Mouse (Mus musculus) left cerebral cortex, adult 18-20 months (tissue): Measurements from ENCODE around the gene Amdhd2. TPM values are rescaled to one million over a fixed set of nuclear protein-coding genes. Genes with fewer than 3 reads are reported as not detected.

Experiments used
- DNase-seq, 2 experiments: peaks; one replicate each; pipeline ENCODE4 v3.0.0; 2021 to 2022; ENCODE audit warnings: low spot score in 2 of 2, mixed read lengths in 1 of 2
- total RNA-seq, 2 experiments: library from RNA; stranded (reverse); gene quantifications; 2 replicates each; pipeline ENCODE4 v1.2.3; 2021

Gene Amdhd2
- total RNA-seq, 2 experiments from 2014 or later = 27.3 to 38.0 TPM

DNA sequence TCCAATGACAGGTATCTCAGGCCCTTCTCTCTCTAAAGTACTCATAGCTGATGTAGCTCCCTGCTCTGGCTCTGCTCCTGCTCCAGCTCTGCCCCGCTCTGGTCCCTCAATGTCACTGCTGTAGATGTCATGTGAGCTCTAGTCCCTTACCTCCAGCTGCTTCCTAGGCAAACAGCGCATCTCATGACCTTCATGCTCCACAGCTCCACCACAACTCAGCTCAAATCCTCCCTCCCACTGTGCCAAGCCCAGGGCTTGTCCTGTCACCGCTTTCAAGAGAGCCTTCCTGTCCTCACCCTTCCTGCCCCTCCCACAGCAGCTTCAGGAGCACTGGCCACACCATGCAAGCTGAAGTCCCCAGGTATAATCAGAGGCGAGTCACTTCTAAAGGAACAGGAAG, 36.2 kb upstream of the Amdhd2 start:
- no peak for DNase-seq

DNA sequence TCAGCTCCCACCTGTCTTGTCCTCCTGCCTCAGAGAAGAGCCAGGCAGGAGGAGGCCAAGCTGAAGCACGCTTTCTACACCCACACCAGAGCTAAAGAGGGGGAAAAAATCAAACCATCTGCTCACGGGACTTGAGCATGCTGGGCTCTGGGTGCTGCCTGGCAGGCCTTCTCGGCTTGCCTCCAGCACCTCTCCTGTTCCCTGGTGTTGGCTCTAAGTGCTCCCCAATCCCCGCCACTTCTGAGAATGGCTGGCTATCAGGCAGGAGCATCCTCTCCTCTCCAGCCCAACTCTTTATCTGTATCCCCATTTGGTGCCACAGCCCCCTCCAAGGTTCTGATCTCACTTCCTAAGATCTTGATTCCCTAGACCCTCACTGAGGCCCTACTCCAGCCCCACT, 35.7 kb upstream of the Amdhd2 start:
- peak; percentile 70 to 81 for DNase-seq

DNA sequence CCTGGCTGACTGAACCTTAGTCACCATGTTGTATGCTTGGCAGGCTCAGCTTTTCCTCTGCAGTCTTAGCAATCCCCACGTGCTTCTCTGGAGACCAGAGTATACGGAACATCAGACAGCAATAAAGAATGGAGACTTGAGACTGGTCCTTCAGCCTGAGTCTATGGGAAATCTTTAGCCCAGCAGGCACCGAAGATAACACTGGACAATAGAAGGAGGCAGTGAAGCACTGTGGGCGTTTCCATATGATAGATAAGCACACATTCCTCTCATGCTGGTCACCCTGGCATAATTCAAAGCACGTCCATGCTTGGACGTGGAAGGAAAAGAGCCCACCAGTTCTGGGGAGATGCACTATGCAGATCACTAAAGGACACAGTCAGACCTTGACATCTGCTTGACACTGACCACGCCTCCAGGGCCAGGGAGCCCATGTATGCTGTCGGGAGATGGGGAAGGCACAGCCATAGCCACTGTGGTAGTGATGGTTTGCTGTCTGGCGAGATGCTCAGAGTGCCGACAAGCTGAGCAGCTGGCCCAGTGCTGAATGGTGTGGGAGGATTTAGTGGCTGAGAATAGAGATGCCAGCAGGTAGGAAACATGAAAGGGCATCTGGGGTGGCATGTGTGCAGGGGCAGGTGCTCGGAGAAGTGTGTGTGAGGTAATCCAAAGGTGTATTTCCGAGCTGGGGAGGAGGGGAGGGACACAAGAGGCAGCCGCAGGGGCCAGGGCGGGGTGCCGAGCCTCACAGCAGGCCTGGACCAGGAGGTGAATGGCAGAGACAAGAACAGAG, 33.7 kb upstream of the Amdhd2 start:
- peak; percentile 37 to 49 for DNase-seq

DNA sequence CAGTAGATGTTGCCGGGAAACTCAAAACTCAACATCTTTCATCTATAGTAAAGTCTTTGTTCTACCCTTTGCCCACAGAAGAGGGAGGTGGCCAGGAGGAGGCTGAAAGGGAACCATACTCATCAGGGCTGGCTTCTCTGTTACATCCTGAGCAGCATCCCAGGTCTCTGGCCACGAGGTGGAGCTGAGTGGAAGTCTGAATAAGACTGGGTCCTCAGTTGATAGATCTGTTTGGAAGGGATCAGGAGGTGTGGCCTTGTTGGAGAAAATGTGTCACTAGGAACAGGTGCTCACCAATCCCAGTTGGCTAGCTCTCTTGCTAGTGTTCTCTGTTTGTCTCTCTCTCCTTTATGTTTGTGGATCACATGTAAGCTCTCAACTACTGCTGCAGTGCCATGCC, 31.8 kb upstream of the Amdhd2 start:
- DNase-seq = no peak

DNA sequence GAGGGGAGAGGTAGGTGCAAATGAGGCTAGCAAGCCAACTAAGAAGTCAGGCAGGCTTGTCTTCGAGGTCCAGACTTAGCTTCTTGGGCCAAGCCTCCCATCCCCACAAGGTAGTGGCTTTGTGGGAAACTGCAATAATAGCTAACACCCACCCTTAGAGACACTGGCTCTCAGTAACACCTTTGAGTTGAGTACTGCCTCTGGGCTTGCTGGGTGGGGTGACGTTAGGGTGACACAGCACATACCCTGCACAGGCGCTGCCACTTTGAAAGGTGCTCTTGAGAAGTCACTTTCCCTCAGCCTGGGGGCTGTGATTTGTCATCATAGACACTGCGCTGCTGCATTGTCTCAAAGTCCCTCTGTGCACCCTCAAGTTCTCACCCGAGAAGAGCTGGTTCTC, 30.2 kb upstream of the Amdhd2 start:
- DNase-seq = no peak

DNA sequence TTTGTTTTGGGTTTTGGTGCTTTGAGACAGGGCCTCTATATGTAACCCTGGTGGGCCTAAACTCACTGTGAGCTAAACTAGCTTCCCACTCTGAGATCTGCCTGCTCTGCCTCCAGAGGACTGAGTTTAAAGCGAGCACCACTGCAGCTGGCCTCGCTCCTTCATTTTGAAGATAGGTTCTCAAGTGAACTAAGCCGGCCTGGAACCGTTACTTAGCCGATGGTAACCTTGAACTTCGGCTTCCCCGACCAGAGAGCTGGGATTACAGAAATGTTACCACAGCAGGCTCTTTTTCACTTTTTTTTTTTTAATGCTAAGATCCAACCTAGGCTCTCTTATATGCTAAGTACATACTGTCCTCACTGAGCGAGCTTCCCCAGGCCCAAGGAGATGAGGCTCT, 29.7 kb upstream of the Amdhd2 start:
- DNase-seq = no peak

DNA sequence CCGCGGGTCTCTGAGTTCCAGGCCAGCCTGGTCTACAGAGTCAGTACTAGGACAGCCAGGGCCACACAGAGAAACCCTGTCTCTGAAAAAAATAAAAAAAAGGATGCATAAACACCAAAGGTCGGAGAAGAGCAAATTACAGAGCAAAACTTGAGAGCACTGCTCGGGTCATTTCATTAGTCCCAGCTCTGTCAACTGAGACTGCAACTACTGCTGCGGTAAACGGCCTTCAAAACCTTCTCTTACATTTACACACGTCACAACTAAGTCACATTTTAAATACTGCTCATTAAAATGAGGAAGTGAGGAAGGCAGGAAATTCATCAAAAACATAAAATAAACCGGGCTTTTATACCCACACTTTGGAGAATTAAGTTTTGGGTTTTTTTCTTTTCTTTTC, 29.3 kb upstream of the Amdhd2 start:
- no peak for DNase-seq

DNA sequence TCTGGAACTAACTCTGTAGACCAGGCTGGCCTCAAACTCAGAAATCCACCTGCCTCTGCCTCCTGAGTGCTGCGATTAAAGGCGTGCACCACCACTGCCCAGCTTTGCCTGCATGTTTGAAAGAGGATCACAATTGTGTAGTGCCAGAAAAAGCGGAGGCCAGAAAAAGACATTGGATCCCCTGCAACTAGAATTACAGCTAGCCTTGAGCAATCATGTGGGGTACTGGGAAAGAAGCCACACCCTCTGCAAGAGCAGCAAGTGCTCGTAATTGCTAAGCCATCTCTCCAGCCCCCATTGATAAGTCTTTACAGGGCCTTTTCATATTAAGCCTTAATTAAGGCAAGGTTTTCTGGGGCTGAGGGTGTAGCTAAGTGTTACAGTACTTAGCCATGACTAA, 27.9 kb upstream of the Amdhd2 start:
- no peak for DNase-seq

DNA sequence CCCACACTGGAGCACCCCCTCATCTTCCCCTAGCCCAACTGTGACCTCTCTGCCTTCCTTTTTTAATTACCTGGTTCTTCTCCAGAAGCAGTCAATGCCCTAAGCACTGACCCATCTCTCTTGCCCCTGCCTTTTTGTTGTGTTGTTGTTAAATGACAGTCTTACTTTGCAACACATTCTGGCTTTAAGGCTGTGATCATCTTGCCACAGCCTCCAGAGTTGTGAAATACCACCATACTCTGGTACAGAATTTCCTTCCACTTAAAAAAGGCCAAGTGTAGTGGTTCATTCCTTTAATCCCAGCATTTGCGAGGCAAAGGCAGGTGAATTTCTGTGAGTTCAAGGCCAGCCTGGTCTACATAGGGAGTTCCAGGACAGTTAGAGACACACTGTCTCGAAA, 27.4 kb upstream of the Amdhd2 start:
- DNase-seq = no peak

DNA sequence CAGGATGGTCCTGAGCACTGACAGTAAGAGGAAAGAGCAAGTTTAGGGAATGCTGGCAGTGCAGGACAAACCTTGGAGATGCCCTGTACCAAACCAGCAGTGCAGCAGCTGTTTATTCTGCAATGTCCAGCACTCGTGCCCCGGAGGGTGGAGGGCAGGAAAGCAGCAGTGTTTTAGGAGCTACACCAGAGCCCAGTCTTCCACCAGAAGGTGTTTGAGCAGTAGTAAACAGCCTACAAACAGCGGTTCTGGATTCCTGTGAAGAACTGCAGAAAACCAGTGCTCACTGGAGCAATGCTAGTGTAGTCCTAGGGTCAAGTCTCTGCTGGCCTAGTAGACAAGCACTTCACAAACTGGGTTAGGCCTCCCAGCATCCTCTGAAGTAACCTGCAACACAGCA, 10.7 kb upstream of the Amdhd2 start:
- DNase-seq = no peak

DNA sequence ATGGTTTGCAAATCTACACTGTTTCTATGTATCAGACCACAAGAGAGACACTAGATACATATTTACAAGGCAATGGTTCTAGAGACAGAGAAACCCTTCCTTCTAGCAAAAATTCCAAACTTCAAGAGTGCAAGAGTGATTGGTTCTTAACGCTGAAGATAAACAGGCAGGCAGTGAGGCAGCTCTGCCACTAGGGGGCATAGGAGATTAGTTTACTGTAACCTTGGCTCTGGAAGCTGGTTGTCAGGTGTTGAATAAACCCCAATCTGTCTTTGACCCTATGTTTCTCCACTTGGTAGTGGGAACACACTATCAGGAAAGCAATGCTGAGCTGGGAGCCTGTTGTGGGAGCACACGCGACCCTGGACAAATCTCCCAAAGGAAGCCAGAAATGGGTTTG, 9.9 kb upstream of the Amdhd2 start:
- DNase-seq = peak; percentile 63 to 70

DNA sequence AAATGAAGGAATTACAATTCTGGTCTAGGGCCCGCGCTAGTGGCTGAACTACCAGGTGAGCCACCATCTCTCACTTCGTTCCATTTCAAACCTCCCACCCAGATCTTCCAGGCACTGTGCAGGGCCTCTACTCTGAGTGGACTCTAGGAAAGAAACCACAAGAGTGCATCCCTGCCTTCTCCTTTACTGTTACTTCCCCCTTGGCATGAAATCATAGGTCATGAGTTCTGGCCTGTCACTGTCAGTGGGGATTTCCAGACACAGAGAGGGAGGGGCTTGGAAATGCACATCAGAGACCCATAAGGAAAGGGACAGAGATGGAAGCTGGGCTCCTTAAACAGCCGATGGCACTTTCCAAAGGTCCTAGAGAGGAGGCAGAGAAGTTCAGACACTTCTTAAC, 8.2 kb upstream of the Amdhd2 start:
- no peak for DNase-seq

DNA sequence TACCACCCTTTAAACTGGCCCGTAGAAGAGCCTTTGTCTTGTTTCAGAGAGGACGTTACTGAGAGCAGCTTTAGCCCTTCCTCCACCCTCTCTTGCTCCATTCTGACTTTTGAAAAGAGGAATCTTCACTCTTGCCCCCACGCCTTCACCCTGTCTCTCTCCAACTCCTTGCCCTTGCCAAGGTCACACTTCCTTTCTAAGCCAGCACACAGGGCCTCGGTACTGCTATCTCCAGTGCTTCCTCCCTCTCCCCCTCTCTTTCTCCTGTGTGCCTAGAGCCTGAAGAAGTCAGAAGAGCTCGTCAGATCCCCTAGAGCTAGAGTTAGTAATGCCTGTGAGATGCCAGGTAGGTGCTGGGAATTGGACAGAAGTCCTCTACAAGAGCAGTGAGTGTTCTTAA, 7.2 kb upstream of the Amdhd2 start:
- DNase-seq = no peak

DNA sequence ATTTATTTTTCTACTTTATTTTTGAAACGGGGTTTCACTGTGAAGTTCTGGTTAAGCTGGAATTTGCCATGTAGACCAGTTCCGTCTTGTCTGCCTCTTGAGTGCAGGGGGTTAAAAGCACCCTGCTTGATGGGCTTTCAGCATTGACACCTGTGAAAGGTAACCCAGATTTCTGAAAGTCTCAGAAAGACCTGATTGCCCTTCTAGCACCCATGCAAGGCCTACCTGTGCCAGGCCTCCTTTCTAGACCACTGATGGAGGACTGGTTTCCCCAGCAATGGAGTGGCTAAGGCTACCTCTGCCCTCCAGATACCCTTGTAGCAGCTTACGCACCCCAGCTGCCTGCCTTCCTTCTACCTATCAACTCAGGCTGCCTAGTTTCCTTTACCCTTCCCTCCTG, 6.6 kb upstream of the Amdhd2 start:
- DNase-seq = no peak

DNA sequence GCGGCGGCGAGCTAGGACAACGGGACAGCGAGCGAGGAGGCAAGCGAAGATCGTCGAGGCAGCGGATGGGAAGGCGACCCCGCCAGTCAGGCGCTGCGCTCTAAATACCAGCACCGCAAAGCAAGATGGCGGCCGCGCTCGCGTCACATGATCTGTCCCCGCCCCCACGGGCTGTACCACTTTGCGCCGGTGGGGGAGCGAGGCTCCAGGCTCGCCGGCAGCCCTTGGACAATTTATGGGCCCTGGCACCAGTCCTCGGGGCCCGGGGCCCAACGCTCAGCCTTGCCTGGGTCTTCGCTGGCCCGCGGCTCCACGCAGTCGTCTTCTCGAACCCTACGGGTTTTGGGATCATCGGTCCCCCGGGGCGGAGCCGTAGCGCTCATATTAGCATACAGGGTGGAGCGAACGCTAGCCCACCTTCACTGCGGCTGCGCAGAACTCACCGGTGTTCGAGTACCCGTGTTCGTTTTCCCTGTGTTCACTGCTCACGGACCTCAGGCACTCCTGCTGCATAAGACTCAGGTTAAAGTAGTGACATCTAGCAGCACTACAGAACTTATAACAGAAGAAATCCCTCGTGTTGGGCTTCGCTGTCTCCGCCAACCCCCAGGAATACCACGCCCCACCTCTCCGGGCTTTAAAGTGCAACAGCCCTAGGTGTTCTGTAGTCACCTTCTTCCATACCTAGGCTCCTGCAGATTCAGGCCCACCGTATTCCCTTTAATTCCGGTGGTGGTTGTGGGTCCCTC, 5.9 kb upstream of the Amdhd2 start, which contains the start of gene Atp6v0c:
Atp6v0c (minus strand) TSS at position 386 of the 749 bp plus-strand sequence.
- peak; percentile 94 to 95 for DNase-seq

DNA sequence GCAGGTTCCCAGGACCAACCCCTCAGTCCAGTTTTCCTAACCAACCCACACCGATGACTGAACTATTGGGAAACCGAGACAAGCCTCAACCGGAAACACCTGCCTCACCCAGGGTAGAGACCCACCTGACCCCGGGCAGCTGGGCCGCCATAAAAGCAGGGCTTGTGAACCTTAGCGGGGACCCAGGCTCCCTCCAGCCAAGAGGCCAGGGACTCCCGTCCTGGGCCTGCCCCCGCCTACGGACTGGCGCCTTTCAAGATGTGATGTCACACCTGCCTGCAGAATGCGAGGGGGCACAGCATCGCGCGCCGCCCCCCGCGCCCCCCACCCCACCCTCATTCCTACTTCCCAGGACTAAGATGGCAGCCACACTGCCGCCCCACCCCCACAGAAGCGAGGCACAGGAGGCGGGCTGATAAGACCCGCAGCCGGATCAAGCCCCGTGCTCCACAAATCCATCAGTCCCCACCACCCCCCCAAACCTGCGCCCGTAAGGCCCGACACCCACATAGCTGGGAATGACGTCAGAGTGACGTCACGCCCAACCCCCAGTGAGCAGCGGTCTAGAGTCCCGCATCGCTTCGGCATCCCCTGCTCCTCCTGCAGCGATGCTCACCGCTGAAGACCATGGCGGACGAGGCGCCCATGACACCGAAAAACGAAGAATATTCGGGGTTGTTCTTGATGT, 5.2 kb upstream of the Amdhd2 start:
- DNase-seq = peak; percentile 66 to 74

DNA sequence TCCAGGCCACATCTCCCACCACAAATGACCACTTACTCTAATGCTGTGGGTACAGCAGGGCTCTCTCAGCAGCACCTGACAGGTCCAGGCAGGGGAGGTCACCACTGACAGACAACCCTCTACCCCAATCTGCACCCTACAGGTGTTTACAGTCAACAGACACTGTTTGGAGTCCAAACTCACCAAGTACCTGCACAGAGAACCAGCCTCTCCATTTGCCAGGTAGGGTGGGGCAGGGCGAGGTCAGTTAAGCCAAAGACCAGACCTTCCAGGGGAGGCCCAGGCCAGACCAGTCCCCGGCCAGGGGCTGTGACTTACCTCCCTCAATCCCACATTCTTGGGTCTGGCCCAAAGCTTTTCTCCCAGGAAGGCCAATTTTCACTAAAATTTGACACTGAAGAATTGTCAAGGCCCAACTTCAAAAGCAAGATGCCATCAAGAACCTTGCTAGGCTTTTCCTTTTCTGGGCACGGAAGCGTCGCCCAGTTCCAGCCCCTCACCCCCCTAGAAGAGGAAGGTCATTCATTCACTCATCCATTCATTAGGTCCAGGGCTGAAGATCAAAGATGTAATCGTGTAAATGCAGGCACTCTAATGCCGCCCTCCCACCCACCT, 4.4 kb upstream of the Amdhd2 start:
- no peak for DNase-seq

DNA sequence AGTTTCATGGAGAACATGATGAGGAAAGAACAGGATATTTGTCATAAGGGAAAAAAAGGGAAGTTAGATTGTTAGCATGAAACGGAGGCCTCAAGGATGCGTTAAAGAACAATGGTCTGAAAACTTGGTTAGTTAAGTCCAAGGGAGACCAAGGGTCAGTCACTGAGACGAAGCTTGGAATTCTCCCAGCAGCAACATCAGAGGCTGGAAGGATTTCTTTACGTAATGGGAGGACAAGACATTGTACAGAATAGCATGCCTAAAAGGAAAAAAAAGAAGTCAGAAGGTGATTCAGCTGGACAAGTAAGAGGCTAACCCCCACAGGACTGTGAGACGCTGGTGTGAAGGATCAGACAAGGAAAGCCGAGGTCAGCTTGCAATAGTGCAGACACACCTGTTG, 3.6 kb upstream of the Amdhd2 start:
- DNase-seq = no peak

DNA sequence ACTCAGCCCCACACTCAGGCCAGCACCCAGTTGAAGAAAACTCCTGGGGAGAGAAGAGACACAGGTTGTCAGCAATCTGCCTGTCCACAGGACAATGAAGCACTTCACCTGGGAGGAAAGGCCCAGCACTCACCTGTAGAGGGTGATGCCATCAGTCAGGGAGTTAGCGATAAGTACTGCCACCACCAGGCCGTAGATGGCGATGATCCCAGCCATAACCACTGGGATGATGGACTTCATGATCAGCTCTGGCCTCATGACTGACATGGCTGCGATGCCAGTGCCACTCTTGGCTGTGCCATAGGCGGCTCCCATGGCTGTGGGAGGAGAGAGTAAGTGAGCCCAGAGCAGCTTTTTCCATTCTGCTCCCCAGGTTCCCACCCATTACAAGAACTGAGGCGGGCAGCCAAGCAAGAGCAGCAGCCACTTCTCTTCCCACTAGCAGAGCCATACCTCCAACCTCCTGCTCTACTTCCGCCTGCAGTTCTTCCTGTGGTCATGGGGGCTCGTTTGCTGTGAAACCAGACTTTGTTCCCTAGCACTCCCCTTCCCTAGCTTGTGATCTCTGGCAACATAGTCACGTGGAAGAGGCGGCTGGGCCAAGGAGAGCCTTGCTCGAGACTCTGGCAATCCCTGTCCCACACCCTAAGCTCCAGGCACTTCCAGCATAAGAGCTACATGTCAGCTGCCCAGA, 1.1 kb upstream of the Amdhd2 start:
- DNase-seq = no peak

DNA sequence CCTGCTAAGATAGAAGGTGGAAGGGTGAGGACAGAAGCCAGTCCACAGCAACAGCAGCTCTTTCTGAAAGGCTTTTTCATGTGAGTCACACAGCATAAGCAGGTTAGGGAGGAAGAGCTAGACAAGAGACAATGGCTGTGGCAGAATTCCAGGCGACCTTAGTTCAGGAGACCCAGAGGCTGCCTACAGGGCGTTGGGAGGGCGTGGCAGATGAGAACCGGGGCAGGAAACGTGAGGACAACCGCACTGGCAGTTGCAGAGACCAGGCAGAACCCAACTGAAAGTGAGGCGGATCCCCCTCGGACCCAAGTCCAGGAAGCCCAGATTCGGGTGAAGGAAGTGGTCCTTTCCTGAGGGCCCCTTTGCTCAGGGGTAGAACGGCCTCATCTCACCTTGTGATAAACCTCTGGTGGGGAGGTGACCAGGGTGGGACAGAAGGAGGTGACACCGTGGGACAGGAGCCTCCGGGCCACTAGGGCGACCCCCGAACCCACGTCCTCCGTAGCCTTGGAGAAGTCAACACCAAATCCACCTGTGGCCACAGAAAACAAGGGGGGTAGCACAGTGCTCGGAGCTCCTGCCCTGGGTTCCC, 886 bp downstream of the Amdhd2 start:
- DNase-seq = no peak

DNA sequence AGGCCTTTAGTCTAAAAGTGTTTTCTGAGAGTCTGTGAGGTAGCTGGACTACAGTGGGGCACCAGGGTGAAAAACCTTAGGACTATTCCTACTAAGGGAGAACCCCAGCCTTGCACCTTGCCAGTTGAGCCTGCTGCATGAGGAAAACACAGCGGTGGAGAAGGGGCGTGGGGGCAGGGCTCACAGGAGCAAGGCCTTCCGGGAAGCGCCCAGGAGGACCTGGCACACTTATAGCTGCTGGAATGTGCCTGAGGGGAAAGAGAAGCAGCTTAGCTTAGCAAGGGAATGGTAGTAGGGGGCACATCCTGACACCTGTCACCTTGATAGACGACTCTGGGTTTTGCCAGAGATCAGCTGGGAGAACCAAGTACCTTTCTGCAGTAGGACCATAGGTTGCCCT, 2.1 kb downstream of the Amdhd2 start:
- no peak for DNase-seq
